Mouse (Mus musculus): ENCODE results near the gene Hnrnpa3. TPM values are rescaled to one million over a fixed set of nuclear protein-coding genes. Genes with fewer than 3 reads are reported as not detected.
"Not testable (repeated sequence)": the region's sequence is repeated elsewhere in the genome, so short reads cannot be mapped to it uniquely, and the experiment has no call there.

Gene Hnrnpa3
- polyA plus RNA-seq, 1 experiment = 25.8 TPM

GRCm38 (mm10) chr2:75670446-75671336 is 11.6 kb downstream of the Hnrnpa3 start:
- DNase-seq (ENCODE audit: low read depth, low spot score) = no peak
- 81% methylated on average over 6 of the region's 6 CpGs for WGBS

DNA sequence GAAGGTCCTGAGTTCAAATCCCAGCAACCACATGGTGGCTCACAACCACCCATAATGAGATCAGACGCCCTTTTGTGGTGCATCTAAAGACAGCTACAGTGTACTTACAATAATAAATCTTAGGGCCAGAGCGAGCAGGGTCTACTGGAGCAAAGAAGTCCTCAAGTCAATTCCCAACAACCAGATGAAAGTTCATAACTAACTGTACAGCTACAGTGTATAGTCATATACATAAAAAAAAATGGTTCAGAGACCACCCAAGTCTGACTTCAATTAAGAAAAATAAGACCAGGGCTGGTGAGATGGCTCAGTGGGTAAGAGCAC is 12.2 kb downstream of the Hnrnpa3 start:
- WGBS = 80% methylated on average over 2 of the region's 2 CpGs
- no peak for DNase-seq (ENCODE audit: low read depth, low spot score)

DNA sequence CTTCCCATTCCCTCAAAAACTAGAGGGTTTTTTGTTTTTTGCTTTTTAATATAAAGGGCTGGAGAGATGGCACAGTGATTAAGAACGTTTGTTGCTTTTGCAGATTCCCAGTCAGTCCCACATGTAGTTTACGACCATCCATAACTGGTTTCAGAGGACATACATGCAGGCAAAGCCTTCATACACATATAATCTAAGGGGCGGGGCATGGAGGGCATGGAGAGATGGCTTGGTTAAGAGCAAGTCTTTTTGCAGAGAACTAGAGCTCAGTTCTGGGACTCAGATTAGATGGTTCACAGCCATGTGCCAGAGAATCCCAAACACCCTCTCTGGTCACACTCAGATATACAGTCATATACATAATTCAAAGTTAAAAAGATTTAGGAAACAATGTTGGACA is 13.5 kb downstream of the Hnrnpa3 start:
- no peak for DNase-seq (ENCODE audit: low read depth, low spot score)
- WGBS = 41% methylated on average over 3 of the region's 3 CpGs

DNA sequence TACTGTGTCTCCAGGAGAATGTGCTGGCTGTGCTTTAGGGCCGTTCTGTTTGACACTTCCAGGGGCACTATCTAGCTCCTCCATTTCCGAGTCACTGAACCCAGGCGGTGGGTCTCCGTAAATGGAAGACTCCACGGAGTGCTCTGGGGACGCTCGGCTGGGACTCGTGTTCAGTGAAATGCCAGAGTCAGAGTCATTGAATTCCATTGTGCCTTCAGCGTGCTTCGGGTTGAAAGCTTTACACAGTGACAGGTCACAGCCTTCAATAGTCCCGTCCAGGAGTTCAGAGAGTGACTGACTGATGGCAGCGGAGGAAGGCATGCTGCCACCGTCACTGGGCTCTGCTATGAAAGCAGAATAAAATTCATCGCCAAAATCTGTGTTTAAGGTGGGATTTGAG is 17.5 kb downstream of the Hnrnpa3 start:
- WGBS = 89% methylated on average over 14 of the region's 14 CpGs
- no peak for DNase-seq (ENCODE audit: low read depth, low spot score)

DNA sequence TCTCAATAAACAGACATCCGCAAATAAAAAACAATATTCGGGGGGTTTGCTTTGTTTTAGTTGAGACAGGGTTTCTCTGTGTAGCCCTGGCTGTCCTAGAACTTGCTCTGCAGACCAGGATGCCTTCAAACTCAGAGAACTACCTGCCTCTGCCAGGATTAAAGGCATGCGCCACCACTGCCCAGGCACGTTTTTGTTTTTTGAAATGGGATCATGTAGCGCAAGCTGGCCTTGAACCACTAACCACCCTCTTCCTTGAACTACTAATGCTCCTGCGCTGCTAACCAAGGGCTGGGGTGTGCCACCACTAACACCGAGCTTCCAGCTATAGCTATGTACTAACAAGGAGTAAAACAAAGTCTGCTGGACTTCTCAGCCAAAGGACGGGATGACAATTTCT is 20.9 kb downstream of the Hnrnpa3 start:
- no peak for DNase-seq (ENCODE audit: low read depth, low spot score)
- 71% methylated on average over 8 of the region's 8 CpGs for WGBS

DNA sequence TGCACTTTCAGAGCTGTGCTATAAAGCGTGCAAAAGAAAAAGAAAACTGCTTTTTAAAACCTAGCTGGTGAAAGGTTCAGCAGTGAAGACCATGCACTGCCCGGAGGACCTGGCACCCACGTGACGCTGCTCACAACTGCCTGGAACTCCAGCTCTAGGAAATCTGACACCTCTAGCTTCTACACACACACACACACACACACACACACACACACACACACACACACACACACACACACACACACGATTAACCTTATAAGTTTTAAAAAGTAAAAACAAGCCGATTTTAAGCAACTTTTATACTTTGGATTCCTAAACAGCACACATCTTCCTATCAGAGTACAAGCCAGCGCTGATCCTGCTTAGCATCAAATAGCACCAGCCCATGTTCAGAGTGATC is 22.4 kb downstream of the Hnrnpa3 start:
- WGBS = 37% methylated on average over 7 of the region's 7 CpGs

GRCm38 (mm10) chr2:75682978-75683709 is 24.1 kb downstream of the Hnrnpa3 start:
- no peak for DNase-seq (ENCODE audit: low read depth, low spot score)
- WGBS = 47% methylated on average over 15 of the region's 15 CpGs

More for the DNA sequence above, 22.4 kb downstream of the Hnrnpa3 start:
- DNase-seq (ENCODE audit: low read depth, low spot score) = no peak

DNA sequence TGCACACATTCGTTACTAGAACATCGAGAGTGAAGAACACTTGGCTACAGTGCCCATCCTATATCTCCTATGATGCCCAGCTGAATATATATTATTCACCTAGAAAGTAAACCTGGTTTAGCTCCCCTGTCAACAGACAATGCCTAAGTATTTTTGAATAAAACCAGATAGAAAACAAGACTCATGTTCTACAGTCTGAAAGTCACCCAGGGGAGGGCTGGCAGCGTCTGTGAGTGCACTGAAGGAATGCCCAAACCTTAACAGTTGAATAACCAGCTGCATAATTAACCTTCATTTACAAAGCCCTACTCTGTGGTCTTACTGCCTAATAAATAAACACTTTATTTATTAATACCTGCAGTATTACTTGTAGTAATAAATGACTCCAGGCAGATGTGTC is 25.5 kb downstream of the Hnrnpa3 start:
- no peak for DNase-seq (ENCODE audit: low read depth, low spot score)
- 36% methylated on average over 3 of the region's 3 CpGs for WGBS

- DNase-seq (ENCODE audit: low read depth, low spot score) = no peak
- WGBS = 16% methylated on average over 6 of the region's 6 CpGs
These were observed 26.4 kb downstream of the Hnrnpa3 start for GRCm38 (mm10) chr2:75685458-75685861.

DNA sequence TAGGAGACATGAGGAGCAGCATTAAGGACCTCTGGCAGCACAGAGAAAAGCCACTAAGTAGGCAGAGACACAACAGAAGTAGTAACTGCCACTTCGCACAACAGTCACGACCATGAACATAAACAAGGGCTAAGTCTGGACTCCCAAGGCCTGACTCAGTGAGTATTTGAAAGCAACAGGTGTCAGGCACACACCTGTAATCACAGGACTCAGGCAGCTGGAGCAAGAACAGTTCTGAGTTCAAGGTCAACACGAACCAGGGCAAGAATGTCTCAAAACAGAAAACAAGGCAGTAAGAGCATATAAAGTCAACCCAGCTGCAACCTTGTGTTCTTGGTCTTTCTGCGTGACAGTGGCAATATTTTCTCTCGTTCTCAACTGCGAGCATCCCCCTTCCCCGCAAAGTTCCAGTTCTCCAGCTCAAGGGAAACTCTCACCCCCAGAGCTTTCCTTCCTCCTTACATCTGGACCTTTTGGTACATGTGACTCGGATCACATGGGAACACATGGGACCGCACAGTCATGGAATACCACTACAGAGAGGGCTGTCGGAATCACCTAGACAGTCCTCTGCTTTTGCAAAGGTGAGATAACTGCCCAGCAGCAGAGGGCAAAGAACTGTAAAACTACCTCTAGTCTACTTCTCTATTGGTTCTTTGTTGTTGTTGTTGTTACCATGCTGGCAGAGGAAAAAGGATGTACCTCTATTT is 28.1 kb downstream of the Hnrnpa3 start:
- DNase-seq (ENCODE audit: low read depth, low spot score) = no peak
- WGBS = 31% methylated on average over 10 of the region's 10 CpGs

GRCm38 (mm10) chr2:75688901-75689300 is 29.8 kb downstream of the Hnrnpa3 start:
- DNase-seq (ENCODE audit: low read depth, low spot score) = no peak
- 26% methylated on average over 1 of the region's 1 CpGs for WGBS

DNA sequence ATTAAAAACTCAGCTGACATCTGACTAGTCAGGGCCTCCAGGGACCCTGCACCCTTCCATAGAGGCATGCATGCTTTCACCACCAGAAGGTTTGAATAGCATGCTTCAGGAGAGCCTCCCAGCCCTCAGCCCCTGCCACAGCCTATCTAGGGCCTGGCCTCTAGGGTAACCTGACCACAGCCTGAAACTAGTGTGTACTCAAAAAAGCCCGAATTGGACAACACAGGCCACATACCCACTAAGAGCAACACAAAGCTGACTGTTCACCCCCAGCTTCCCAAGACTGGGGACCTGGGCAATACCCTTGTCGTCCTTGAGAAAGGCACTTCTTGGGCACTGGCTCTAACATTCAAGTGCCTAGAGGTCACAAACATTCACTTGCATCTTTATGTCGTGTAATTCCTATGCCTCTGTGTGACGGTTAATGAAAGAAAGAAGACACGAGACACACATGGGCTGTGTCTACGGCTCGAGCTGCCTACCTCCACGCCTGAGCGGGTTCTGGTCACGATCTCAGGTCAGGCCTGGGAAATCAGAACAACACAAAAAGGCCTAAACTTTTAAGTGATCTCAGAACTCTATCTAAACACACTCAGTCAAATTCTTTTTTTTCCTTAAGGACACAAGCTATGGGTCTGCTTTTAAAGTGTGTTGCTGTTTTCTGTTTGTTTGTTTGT is 30.6 kb downstream of the Hnrnpa3 start:
- no peak for DNase-seq (ENCODE audit: low read depth, low spot score)
- 61% methylated on average over 10 of the region's 10 CpGs for WGBS

GRCm38 (mm10) chr2:75690656-75691055 is 31.6 kb downstream of the Hnrnpa3 start:
- DNase-seq (ENCODE audit: low read depth, low spot score) = no peak
- 67% methylated on average over 4 of the region's 4 CpGs for WGBS

DNA sequence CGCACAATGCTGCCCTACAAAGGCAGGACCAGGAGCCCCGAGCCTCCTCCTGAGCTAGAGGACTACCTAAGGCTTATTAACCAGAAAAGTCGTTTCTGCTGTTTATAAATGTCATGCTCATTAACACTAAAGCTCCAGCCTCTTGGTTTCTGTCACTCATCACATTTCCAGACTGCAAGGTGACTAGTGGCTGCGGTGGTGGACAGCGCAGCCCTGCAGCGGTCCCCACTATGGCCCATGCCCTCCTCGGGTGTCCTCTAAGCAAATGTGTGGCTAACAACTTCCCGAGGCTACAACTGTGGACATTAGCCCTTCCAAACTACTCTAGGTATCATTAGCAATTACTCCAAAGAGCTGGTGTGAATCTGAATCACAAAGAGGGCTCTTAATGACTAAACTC is 32.3 kb downstream of the Hnrnpa3 start:
- DNase-seq (ENCODE audit: low read depth, low spot score) = no peak
- 63% methylated on average over 8 of the region's 8 CpGs for WGBS

DNA sequence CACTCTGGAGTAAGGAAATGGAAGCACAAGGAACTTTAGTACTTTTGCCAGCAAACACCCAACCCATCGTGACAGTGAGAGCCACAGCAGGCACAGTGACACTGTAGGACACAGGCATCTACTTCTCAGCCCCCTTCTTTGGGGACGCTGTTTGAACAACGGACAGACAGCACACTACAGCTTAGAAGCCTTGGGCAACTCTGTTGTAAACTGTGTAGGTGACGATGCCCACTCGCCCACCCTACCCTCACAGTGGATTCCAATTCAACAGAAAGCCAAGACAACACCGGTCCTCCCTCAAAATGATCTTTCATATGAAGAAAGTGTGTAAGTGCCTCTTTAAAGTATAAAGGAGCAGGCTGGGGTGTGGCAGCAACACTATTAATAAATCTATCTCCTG is 33.3 kb downstream of the Hnrnpa3 start:
- 53% methylated on average over 6 of the region's 6 CpGs for WGBS
- no peak for DNase-seq (ENCODE audit: low read depth, low spot score)

GRCm38 (mm10) chr2:75694926-75695325 is 35.9 kb downstream of the Hnrnpa3 start:
- 40% methylated on average over 3 of the region's 3 CpGs for WGBS
- DNase-seq (ENCODE audit: low read depth, low spot score) = not testable (repeated sequence)

- DNase-seq (ENCODE audit: low read depth, low spot score) = no peak
- WGBS = 15% methylated on average over 9 of the region's 9 CpGs
These were observed 36.8 kb downstream of the Hnrnpa3 start for GRCm38 (mm10) chr2:75695676-75696350.

DNA sequence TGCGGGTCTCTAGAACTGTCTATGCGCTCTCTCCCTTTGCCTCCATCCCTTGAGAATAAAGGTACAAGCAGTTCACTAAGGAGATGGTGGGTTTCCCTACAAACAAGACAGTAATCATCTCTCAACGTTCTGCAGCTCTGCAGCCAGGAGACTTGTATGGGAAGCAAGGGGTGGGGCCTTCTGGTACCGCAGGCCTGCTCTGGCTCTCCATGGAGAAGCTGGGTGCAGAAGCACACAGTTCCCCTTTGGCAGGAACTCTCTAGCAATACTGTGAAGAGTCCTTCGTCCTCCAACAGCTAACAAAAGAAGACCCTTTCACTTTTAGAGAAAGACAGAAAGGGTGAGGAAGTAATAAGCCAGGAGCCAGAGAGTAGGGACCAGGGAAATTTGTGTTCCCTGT is 37.3 kb downstream of the Hnrnpa3 start:
- 22% methylated on average over 5 of the region's 5 CpGs for WGBS
- DNase-seq (ENCODE audit: low read depth, low spot score) = no peak

GRCm38 (mm10) chr2:75697222-75697621 is 38.2 kb downstream of the Hnrnpa3 start:
- WGBS = 27% methylated on average over 3 of the region's 3 CpGs
- DNase-seq (ENCODE audit: low read depth, low spot score) = no peak
